Mouse (Mus musculus): ENCODE data around the gene AI481877.

DNA sequence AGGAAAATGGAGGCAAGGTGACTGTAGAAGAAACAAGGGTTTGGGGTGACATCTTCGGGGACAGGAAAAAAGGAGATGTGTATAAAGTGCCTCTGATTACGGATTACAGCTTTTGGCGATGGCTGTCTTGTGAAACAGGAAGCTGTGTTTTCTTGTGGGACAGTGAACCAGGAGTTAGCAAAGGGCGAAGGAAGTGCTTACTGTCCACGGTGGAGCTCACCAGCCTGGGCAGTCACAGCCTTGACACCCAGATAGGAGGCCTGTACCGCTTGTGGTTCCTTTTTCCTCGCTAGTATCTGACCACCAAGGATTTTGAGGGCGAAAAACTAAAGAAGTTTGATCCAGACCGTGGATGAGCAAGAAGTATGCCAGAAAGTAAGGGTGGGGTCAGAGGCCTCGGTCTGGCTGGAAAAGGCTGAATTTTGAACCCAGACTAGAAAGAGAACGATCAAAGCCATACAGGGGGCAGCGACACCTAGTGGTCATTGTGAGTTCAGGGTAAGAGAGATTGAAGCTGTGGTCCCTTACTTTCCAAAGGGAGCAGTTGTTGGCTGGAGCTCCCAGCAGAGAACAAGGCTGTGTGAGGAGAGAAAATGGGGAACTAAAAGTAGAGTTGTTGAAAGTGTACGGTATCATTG, 102.2 kb downstream of the AI481877 start:
- TF ChIP-seq CTCF (IDR thresholded peaks at IDR 0.05 in 2 of 3, conservative IDR thresholded peaks at IDR 0.05 in 1 of 3; ENCODE audit: control insufficient read depth in 1 of 3, insufficient read depth in 1 of 3, low read depth in 2 of 3, low read length in 3 of 3, poor library complexity in 1 of 3, severe bottlenecking in 1 of 3): peak; percentile 76 to 89 (median 76)
- TF ChIP-seq SIN3A (IDR thresholded peaks at IDR 0.05; ENCODE audit: low read length): peak; percentile 68; the same call in 1 of the 2 replicates
- TF ChIP-seq GATA1 (IDR thresholded peaks at IDR 0.05; ENCODE audit: low read depth, low read length): no peak
- TF ChIP-seq TBP (IDR thresholded peaks at IDR 0.05; ENCODE audit: low read depth, low read length): no peak
